Mouse (Mus musculus) embryonic stem cell, embryonic (primary cell): ENCODE measurements around the gene Klhl28.

Experiments used
- CTCF ChIA-PET, 4 experiments: fragments of 300-600 bp in 2 of 4; fragments of 350-600 bp in 2 of 4; sonication (Branson Sonifier 250); formaldehyde crosslinking; loops; one replicate each; lab custom pipeline; 2022; ENCODE audit warnings: inconsistent platforms in 2 of 4; lab: Charles Lee
- POLR2A ChIA-PET, 4 experiments: fragments of 300-600 bp in 2 of 4; fragments of 350-600 bp in 2 of 4; sonication (Branson Sonifier 250); formaldehyde crosslinking; loops; one replicate each; lab custom pipeline; 2022; ENCODE audit warnings: antibody characterized with exemption in 4 of 4, inconsistent platforms in 1 of 4; lab: Charles Lee

Klhl28 gene

DNA sequence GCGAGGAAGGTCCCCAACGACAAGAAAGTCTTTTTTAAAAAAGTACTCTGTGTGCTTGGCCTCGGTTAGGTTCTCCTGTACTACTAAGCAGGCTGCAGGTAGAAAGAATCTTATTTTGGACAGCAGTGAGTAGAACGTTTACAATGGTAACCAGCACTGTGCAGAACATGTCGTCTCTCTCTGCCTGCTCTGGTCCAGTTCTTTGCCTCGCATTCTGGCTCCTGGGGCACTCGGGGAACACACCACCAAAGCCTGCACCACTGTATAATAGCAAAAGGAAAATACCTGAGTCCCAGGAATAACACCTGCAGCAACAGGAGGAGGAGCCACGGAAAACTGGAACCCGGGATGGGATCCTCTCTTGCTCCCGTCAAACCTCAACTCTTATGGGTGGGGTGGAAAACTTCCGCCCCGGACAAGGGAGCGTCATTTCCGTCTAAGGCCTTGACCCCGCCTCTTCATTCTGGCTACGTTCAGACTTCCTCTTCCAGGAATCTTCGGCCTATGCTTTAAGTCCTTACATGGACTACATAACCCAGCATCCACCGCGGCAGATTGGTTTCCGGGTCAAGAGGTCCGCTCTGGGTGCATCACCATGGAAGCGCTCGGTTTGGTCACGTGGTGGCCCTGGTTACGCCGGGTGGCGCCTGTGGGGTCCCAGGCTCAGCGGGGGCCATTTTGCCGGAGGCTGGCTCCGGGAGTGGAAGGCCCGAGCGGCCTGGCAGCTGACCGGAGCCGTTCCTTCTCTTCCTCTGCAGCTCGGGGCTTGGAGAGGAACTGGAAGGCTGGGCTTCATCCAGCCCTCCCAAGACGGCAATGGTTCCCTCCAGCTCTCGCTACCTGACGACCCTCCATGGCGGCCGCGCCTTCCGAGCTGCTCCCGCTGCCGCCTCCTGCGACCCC, at the start of gene Klhl28, which contains the start of gene Togaram1:
TSS of gene Klhl28 (minus strand) at position 411 of the 903 bp plus-strand sequence.
TSS of gene Togaram1 (plus strand) at position 681 of the 903 bp plus-strand sequence.
- POLR2A ChIA-PET, result interaction anchor here in 3 of 4 experiments (1.0 to 2.7 kb wide), 13 partner anchors 15 to 154 kb away, joined by 3 to 18 read pairs (median 5); partner anchors contain the start of genes Fancm (in 2 of the 3), Fkbp3 (in 1 of the 3) and Prpf39 (in 1 of the 3)
- CTCF ChIA-PET, result interaction anchor here in 1 of 4 experiments (0.5 kb wide), 1 partner anchor 68 kb away, joined by 3 read pairs; no protein-coding TSS in a partner anchor

DNA sequence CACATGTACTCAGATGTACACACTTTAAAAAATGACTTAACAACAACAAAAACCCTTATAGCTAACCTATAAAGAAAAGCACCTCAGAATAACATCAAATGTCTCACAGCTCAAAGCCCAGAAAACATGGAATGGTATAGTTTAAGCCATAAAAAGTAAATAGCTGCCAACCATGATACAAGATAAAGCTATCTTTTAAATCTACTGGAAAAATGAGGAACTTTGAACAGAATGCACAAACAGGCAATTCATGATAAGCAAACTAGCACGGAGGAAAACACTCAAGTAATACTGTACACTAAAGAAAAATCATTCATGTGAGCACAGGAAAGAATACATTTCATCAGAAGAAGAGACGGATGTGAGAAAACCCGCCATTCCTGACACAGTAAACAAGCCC, 42.4 kb upstream of the Klhl28 start:
- ChIA-PET CTCF (no interaction called here), POLR2A (interaction anchor here in 3 of 4 experiments (0.8 to 2.7 kb wide), 3 partner anchors 24 to 80 kb away, joined by 3 to 8 read pairs (median 4); no protein-coding TSS in a partner anchor)

DNA sequence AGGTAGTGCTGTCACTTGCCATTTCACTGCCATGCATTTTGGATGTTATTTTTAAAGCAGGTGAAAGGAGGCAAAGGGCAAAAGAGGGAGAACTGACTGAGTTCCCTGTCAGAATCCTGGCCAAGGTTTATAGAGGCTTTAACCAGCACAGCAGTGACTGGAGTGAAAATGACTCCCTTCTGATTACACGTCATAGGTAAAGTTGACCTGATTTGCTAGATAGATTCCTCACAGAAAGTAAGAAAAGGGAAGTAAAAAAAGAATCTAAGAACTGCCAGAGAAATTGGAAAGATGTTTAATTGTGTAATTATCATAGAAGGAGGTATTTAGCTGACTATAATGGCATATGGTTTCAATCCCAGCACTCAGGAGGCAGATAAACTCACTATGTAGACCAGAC, 12.2 kb upstream of the Klhl28 start:
- POLR2A ChIA-PET, result interaction anchor here in 1 of 4 experiments (0.7 kb wide), 1 partner anchor 27 kb away, joined by 3 read pairs; no protein-coding TSS in a partner anchor
- CTCF ChIA-PET, result no interaction called here

DNA sequence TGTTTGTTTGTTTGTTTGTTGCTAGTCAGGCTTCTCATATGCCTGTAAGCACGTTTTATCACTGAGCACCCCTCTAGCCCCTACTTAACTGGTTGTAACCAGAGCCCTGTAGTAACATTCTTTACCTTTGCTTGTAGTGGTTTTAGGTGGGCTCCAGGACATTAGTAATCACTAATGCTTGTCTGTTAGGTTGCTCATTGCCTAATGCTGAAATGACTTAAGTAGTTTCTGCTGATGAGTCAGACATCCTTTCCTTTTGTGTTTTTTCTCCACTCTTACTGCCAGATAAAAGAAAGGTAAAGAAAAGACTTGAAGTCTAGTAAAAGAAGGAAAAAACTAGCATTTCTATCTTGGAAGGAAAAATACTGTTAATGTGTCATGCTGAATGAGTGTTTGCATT, 10.9 kb upstream of the Klhl28 start:
- ChIA-PET POLR2A (interaction anchor here in 1 of 4 experiments (1.1 kb wide), 1 partner anchor 9 kb away, joined by 4 read pairs; no protein-coding TSS in a partner anchor), CTCF (interaction anchor here in 1 of 4 experiments (0.5 kb wide), 1 partner anchor 146 kb away, joined by 4 read pairs; no protein-coding TSS in a partner anchor)

DNA sequence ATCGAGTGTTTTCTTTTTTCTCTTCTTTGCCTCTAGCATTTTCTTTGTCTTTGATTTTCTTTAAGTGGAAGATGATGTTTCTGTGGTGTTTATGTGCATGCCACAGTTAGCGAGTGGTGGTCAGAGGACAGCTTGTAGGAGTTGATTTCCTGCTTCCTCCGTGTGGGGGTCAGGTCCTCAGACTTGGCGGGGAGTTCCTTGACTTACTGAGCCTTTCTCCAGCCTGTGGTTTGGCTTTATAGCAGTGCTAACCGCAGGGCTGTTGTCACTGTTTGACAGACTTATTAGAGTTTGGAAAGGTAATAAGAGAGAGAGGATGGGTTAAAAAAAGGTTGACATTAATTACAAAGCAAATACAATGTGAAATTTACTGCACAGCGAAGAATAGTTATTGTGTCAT, 10.2 kb upstream of the Klhl28 start:
- CTCF ChIA-PET, result no interaction called here
- POLR2A ChIA-PET, result no interaction called here

DNA sequence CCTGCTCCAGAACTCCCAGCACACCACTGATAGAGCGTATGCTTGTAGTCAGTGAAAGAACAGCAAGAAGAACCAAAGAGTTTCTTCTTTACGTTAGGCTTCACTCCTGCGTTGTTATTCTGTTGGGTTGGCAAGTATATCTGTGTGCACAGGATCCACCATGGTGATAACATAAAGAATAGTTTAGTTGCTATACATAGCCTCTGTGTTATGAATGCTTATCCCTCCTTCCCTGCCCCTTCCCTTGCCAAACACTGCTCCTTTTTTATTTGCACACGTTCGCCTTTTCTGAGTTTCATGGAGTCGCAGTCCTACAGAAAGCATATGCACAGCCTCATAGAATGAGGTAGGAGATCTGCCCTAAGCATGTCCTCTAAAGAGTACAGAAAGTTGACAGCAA, 6.7 kb upstream of the Klhl28 start:
- ChIA-PET CTCF (no interaction called here), POLR2A (no interaction called here)

DNA sequence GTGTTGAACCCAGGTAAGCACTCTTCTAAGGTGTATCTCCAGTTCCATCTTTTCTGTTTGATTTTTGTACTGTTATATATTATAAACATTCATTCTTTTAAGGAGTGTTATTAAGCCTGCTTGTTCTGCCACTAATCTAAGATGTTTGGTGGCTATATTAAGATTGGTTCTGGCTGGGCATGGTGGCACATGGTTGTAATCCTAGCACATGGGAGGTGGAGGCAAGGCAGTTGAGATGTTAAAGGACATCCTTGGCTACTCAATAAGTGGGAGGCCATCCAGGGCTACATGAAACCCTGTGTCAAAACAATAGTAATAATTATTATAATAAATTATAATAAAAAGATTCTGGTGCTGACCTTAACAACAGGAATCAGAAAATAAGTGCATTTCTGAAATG, 6.1 kb upstream of the Klhl28 start:
- POLR2A ChIA-PET, result interaction anchor here in 1 of 4 experiments (2.3 kb wide), 1 partner anchor 9 kb away, joined by 8 read pairs; no protein-coding TSS in a partner anchor
- CTCF ChIA-PET, result no interaction called here

DNA sequence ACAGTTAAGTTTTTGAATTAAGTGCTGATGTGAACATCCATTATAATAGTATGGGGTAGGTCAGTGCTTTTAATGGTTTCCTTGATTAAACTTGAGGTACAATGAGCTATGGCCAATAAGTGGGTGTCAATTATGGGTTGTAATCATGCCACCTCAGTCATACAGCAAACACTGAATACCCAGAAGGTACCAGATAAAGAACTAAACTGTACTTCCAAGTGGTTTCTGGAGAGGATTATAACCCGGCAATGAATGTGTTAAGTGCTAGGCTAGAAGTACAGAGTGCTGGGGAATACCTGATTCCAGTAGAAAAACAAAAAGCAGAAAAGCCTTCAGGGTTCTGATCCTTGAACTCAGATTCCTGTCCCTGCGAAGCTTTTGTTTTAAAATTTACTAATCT, 2.7 kb upstream of the Klhl28 start:
- ChIA-PET CTCF (interaction anchor here in 1 of 4 experiments (0.6 kb wide), 1 partner anchor 35 kb away, joined by 4 read pairs; no protein-coding TSS in a partner anchor), POLR2A (interaction anchor here in 1 of 4 experiments (0.7 to 2.7 kb wide), 5 partner anchors 13 to 184 kb away, joined by 3 to 9 read pairs (median 4); partner anchors contain the start of gene Fancm)

DNA sequence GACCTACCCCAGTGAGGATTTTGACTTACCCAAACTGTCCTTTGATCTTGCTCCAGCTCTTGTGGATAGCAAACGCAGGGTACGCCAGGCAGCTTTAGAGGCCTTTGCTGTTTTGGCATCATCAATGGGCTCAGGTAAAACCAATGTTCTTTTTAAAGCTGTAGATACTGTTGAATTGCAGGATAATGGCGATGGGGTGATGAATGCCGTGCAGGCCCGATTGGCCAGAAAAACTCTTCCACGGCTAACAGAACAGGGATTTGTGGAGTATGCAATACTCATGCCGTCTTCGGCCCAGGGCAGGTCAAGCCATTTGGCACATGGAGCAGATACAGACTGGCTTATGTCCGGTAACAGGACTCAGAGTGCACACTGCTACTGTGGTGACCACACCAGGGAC, 2.1 kb upstream of the Klhl28 start:
- POLR2A ChIA-PET, result interaction anchor here in 2 of 4 experiments (0.8 to 2.7 kb wide), 14 partner anchors 9 to 185 kb away, joined by 3 to 9 read pairs (median 4); partner anchors contain the start of genes Fancm (in 1 of the 2) and Prpf39 (in 1 of the 2)
- CTCF ChIA-PET, result no interaction called here

DNA sequence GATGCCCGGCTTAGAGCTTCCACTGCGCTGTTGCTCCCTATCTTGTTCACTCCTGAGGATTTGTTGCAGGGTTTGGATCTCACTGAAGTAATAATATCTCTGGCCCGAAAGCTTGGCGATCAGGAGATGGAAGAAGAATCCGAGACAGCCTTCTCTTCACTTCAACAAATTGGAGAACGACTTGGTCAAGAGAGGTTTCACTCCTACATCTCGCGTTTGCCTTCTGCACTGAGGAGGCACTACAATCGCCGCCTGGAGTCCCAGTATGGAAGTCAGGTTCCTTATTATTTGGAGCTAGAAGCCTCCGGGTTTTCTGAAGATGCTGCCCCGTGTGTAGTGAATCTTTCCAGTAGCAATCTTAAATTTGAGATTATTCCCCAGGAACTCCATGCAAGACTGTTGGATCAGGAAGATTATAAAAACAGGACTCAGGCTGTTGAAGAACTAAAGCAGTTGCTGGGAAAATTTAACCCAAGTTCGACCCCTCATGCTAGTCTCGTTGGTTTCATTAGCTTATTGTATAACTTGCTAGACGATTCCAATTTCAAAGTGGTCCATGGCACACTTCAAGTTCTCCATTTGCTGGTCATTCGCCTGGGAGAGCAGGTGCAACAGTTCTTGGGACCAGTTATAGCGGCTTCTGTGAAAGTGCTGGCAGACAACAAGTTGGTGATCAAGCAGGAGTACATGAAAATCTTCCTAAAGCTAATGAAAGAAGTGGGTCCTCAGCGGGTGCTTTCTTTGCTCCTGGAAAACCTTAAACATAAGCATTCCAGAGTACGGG, 1.5 kb upstream of the Klhl28 start:
- CTCF ChIA-PET, result no interaction called here
- POLR2A ChIA-PET, result interaction anchor here in 3 of 4 experiments (0.7 to 2.7 kb wide), 23 partner anchors 9 to 152 kb away, joined by 3 to 18 read pairs (median 4); partner anchors contain the start of genes Fancm (in 3 of the 3), Prpf39 (in 2 of the 3) and Fkbp3 (in 1 of the 3)

DNA sequence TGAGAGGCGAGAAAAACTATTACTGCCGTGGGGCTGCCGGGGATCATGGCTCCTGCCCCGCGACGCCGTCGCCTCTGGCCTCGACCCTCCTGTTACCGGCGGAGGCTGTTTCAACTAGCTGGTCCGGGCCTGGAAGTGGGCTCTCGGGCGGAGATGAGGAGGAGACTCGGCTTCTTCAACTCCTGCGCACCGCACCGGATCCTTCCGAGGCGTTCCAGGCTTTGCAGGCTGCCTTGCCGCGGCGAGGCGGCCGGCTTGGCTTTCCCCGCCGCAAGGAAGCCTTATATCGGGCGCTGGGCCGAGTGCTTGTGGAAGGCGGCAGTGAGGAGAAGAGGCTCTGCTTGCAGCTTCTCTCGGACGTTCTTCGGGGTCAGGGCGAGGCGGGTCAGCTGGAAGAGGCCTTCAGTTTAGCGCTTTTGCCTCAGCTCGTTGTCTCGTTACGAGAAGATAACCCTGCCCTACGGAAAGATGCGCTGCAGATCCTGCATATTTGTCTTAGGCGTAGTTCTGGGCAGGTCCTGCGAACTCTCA, 832 bp upstream of the Klhl28 start:
- ChIA-PET POLR2A (interaction anchor here in 3 of 4 experiments (1.0 to 2.7 kb wide), 17 partner anchors 10 to 153 kb away, joined by 3 to 18 read pairs (median 4); partner anchors contain the start of genes Fancm (in 2 of the 3), Prpf39 (in 2 of the 3) and Fkbp3 (in 1 of the 3)), CTCF (interaction anchor here in 1 of 4 experiments (0.5 kb wide), 1 partner anchor 69 kb away, joined by 3 read pairs; no protein-coding TSS in a partner anchor)

DNA sequence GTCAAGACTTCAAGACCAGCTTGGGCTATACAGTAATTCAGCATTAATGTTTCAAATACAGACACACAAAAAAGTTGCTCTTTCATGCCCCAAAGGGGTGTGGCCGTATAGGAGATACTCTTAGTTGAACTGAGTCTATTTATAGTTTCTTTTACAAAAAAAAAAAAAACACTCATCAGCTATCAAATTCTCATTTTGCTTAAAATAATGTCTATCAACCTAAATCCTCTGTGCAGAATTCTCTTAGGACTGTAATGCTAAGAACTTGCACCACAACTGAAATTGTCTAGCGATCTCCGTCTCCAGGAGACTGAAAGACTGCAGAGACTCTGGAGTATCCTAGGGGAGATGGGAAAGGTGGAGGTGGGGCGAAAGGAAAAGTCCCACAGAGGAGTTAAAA, 774 bp downstream of the Klhl28 start:
- CTCF ChIA-PET, result no interaction called here

DNA sequence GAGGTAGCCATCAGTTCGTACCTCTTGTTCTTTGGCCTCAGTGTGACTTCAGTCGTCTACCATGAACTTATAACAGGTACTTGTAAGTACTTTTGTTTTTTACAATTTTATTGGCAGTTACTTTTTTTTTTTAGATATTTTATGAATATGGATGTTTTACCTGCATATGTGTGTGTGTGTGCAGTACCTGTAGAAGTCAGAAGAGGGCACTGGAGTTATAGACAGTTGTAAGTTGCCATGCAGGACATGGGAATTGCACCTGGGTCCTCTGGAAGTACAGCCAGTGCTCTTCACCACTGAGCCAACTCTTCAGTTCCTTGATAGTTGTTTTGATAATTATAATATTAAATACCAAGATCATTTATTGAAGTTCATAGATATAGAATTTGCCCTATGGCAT, 27.8 kb downstream of the Klhl28 start:
- POLR2A ChIA-PET, result no interaction called here
- CTCF ChIA-PET, result no interaction called here

More for the DNA sequence above, 774 bp downstream of the Klhl28 start:
- POLR2A ChIA-PET, result interaction anchor here in 1 of 4 experiments (1.0 kb wide), 1 partner anchor 154 kb away, joined by 3 read pairs; no protein-coding TSS in a partner anchor

DNA sequence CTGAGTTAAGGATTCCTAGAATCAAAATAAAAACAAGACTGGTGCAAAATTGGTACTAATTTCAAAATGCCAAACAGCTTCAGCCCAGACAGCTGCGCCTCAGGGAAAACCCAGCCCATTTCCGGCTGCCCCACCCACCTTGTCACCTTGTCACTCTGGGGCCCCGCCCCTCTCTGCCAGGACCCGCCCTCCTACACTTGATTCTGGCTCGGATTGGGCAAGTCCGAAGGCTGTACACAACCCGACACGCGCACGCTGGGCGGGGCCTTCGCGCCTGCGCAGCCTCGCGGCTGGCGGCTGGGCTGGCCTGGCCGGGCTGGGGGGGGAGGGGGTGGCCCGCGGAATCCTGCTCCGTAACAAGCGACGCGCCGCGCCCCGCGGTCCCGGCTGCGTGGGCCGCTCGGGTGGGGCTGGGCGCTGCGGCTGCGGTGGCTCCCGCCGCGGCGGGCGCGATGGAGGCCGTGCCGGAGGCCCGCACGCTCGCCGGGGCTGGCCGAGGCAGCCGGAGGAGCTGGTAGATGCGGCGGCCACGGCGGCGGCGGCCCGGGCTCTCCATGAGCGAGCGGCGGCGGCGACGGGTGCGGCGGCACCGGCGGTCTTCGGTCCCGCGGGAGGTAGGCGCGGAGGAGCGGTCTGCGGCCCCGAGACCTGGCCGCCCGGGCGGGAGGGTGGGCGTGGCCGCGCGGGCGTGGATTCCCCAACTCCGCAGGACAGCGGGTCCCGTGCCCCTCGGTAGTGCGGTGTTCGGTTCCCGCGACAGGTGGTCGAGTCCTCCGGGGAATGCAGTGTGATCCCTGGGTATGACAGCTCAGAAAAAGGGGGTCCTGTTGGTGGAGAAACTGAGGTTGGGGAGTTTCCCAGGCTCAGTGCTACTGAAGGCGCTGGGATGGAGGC, 47.5 kb downstream of the Klhl28 start, which contains the start of gene Gm527:
TSS of gene Gm527 (plus strand) at position 329 of the 894 bp plus-strand sequence.
- CTCF ChIA-PET, result interaction anchor here in 2 of 4 experiments (0.6 to 1.2 kb wide), 2 partner anchors 10 to 21 kb away, joined by 3 read pairs; no protein-coding TSS in a partner anchor
- POLR2A ChIA-PET, result interaction anchor here in 3 of 4 experiments (0.5 to 1.5 kb wide), 6 partner anchors 8 to 1421 kb away, joined by 3 to 6 read pairs (median 3); partner anchors contain the start of gene Prpf39 (in 1 of the 3)

DNA sequence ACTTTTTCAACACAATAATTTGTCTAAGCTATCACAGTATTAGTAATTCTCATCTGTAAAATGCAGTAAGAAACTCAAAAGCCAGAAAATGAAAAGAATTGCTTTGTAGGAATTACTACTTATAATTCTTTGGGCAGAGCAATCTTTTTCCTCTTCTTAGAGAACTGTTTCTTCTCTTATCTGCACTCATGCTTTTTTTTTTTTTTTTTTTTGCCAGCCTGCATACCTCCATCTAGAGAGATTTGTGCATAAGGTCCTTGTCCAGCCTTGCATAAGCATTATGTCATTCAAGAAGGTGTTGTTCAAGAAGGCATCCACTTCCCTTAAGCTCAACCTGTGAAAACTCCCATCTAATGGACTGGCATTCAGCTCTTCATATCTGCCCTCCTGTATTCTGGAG, 48.6 kb downstream of the Klhl28 start:
- POLR2A ChIA-PET, result no interaction called here
- CTCF ChIA-PET, result interaction anchor here in 1 of 4 experiments (1.2 kb wide), 1 partner anchor 20 kb away, joined by 3 read pairs; no protein-coding TSS in a partner anchor

DNA sequence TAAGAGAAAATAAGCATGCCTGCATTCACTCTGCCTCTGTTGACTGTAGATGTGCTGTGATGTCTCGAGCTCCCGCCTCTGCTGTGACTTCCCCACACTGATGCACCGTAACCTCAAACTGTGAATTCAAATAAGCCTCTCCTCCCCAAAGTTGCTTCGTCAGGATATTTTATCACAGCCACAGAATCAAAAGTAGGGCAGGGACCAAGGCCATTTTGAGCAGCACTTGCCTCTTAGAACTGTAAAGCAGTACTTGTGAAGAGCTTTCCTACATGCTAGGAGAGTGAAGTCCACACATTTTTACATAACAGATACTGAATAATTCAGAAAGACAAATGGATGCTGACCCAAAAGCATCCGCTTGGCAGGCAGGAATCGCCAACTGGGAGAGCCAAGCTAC, 52.3 kb downstream of the Klhl28 start:
- POLR2A ChIA-PET, result no interaction called here
- CTCF ChIA-PET, result no interaction called here

DNA sequence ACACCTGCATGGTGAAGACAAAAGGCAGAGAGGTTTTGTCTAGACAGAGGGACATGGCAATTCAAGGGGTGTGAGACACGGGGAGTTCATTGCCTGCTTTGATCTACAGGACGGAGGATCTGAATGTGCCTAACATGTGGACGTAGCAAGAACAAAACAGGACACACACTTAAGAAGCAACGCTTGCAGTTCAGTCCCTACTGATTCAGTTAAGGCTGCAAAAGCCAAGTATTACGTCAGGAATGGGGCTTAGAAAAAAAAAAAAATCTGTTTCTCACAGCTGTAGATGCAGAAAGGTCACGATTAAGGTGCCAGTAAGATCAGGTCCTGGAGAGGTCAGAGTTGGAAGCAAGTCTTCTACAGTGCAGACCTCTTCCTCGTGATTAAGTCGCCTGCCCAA, 62.1 kb downstream of the Klhl28 start:
- ChIA-PET POLR2A (no interaction called here), CTCF (no interaction called here)
